Mouse (Mus musculus): Measurements from ENCODE around the gene Nfkb1.

DNA sequence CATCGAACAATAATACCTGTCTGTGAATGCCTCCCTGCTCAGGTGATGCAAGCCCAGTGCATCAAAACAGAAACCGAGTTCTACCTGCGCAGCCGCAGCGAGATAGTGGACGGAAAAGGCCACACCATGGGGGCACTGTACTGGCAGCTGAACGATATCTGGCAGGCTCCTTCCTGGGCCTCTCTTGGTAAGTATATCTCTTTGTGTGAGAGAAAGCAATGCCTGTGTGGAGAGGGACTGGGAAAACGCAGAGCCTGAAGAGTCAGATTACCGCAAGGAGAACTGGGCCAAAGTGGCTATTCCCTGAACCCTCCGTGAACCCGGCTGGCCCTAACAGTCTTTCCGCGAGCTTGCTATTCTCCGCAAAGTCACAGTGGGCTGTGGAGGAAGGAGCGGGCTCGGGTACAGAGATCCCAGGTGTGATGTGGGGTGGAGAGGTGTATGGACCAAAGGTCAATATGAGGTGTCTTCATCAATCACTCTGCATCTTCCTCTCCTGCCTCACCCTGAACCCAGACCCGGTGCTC is 128.1 kb downstream of the Nfkb1 start:
- no peak for TF ChIP-seq RAD21 (IDR thresholded peaks at IDR 0.05; ENCODE audit: low read depth, low read length)
- no peak for TF ChIP-seq GABPA (IDR thresholded peaks at IDR 0.05; ENCODE audit: low read depth, low read length)
- TF ChIP-seq MXI1 (IDR thresholded peaks at IDR 0.05; ENCODE audit: low read depth, low read length): no peak
- TF ChIP-seq CTCF (IDR thresholded peaks at IDR 0.05 in 2 of 3, conservative IDR thresholded peaks at IDR 0.05 in 1 of 3; ENCODE audit: control insufficient read depth in 1 of 3, insufficient read depth in 1 of 3, low read depth in 2 of 3, low read length in 3 of 3, poor library complexity in 1 of 3, severe bottlenecking in 1 of 3): no peak
- TF ChIP-seq ZNF384 (IDR thresholded peaks at IDR 0.05; ENCODE audit: low read depth, low read length): no peak
- no peak for TF ChIP-seq POLR2A (IDR thresholded peaks at IDR 0.05; ENCODE audit: control insufficient read depth in 1 of 2, insufficient read depth in 1 of 2, low read depth in 1 of 2, low read length in 2 of 2, poor library complexity in 1 of 2)
- TF ChIP-seq TCF12 (IDR thresholded peaks at IDR 0.05; ENCODE audit: low read depth, low read length): no peak
- TF ChIP-seq GATA1 (IDR thresholded peaks at IDR 0.05; ENCODE audit: low read depth, low read length): no peak
- TF ChIP-seq EP300 (IDR thresholded peaks at IDR 0.05; ENCODE audit: low read depth in 1 of 2, low read length in 2 of 2): no peak
- no peak for TF ChIP-seq USF1 (IDR thresholded peaks at IDR 0.05; ENCODE audit: low read depth, low read length)
- TF ChIP-seq SMC3 (IDR thresholded peaks at IDR 0.05; ENCODE audit: low read depth, low read length): no peak
- TF ChIP-seq HCFC1 (IDR thresholded peaks at IDR 0.05; ENCODE audit: low read depth, low read length): no peak

Data from MEL (cell line).